In genomic region chr13:49421606-49421917, GRCm38 (mm10) we compare ENCODE assay signal across 8 mouse cellular contexts. TPM values are rescaled to one million over a fixed set of nuclear protein-coding genes. Genes with fewer than 3 reads are reported as not detected.
A peak's percentile ranks its signal among the peaks of the same experiment; 100 is the strongest.
DNase-seq lines count a peak whose midpoint lies in the region.

No protein-coding gene starts in this region.

- no peaks in the 10 kb centered on the region; the same call in 1 of the 2 replicates for H3K27me3 ChIP-seq in hindbrain, embryonic 10.5 days (ENCODE audit: insufficient read depth, poor library complexity, severe bottlenecking)

- no peaks in the 10 kb centered on the region for H3K9me3 ChIP-seq in hindbrain, embryonic 10.5 days

- WGBS in hindbrain, embryonic 10.5 days: under 1% methylated on average over 15 of the region's 15 CpGs

- peaks cover 3% of the 10 kb centered on the region; the same call in 1 of the 2 replicates for H3K36me3 ChIP-seq in hindbrain, embryonic 10.5 days

- H3K4me1 ChIP-seq in hindbrain, embryonic 10.5 days (replicated peaks): peaks cover 32% of the 10 kb centered on the region

- H3K4me3 ChIP-seq in hindbrain, embryonic 10.5 days: peak overlapping the region; percentile 87

- peak overlapping the region; percentile 94 for H3K27ac ChIP-seq in hindbrain, embryonic 10.5 days

- DNase-seq in adrenal gland, postnatal 14 days: peak; percentile 65
- no peak for DNase-seq in adrenal gland, adult 2 months
- DNase-seq in thymus, postnatal 0 days (ENCODE audit: low spot score): peak; percentile 43
- DNase-seq in thymus, postnatal 14 days: no peak
- DNase-seq in hindbrain, embryonic 10.5 days (ENCODE audit: low spot score): peak; percentile 38
- peak; percentile 4 for DNase-seq in lung, postnatal 14 days
- DNase-seq in B cell, adult 2 months: no peak
- no peak for DNase-seq in right cerebral cortex, adult 18-20 months

RNA-seq across cellular contexts. Expression of gene Ippk, which starts 0.5 kb away (rescaled TPM):
- 21.8 and 27.5 TPM in 2 replicates for total RNA-seq in adrenal gland, postnatal 14 days (2021)
- total RNA-seq in adrenal gland, adult 2 months (2021): 10 to 100 TPM; 27.0 to 38.3 TPM
- 6.8 and 8.4 TPM in 2 replicates for polyA plus RNA-seq in adrenal gland, adult 2 months (2012; rRNA removed)
- 13.5 and 15.2 TPM in 2 replicates for polyA plus RNA-seq in thymus, postnatal 0 days (2015; fragmentation: Nextera tagmentation; extraction: Ambion mirVana)
- polyA plus RNA-seq in hindbrain, embryonic 10.5 days (2016; fragmentation: Nextera tagmentation; extraction: Ambion mirVana): 19.5 and 20.0 TPM in 2 replicates

Comparison
In these comparisons a context has a peak if more than half of its experiments do, and no peak if none do; other contexts are left out.
1. DNase-seq: peak in adrenal gland, postnatal 14 days (single experiment), thymus, postnatal 0 days (single experiment), hindbrain, embryonic 10.5 days (single experiment) and lung, postnatal 14 days (single experiment); none in adrenal gland, adult 2 months (single experiment), thymus, postnatal 14 days (single experiment), B cell, adult 2 months (0 of 2) and right cerebral cortex, adult 18-20 months (single experiment).